Mouse (Mus musculus): ENCODE data around the gene Tmed10.

GRCm38 (mm10) chr12:85305247-85305892, 69.3 kb downstream of the Tmed10 start:
- TF ChIP-seq CTCF (IDR thresholded peaks at IDR 0.05; ENCODE audit: low read depth) (peak; percentile 100), EP300 (IDR thresholded peaks at IDR 0.05; ENCODE audit: low read depth) (no peak)
